Mouse (Mus musculus): ENCODE results near the gene Gm7029.
A peak's percentile ranks its signal among the peaks of the same experiment; 100 is the strongest.

Gene Gm7029

GRCm38 (mm10) chr17:33911813-33912414 lies 38.3 kb downstream of the Gm7029 start:
- DNase-seq (ENCODE audit: extremely low spot score, low spot score): no peak

GRCm38 (mm10) chr17:33913264-33913663 lies 39.6 kb downstream of the Gm7029 start:
- no peak for DNase-seq (ENCODE audit: extremely low spot score, low spot score)

- DNase-seq (ENCODE audit: extremely low spot score, low spot score): no peak
Observed at GRCm38 (mm10) chr17:33913905-33914304, 40.3 kb downstream of the Gm7029 start.

GRCm38 (mm10) chr17:33914969-33915391 lies 41.3 kb downstream of the Gm7029 start:
- DNase-seq (ENCODE audit: extremely low spot score, low spot score): no peak

GRCm38 (mm10) chr17:33915671-33916250 lies 42.1 kb downstream of the Gm7029 start, which contains the start of the genes Tapbp and Zbtb22:
Tapbp (plus strand) TSS chr17:33915899.
Zbtb22 (plus strand) TSS chr17:33915904.
- peak; percentile 95 for DNase-seq (ENCODE audit: extremely low spot score, low spot score)

- DNase-seq (ENCODE audit: extremely low spot score, low spot score): no peak
Observed at GRCm38 (mm10) chr17:33916294-33916693, 42.7 kb downstream of the Gm7029 start.

- DNase-seq (ENCODE audit: extremely low spot score, low spot score): no peak
Observed at GRCm38 (mm10) chr17:33916847-33917655, 43.4 kb downstream of the Gm7029 start.

- DNase-seq (ENCODE audit: extremely low spot score, low spot score): no peak
Observed at GRCm38 (mm10) chr17:33917656-33918292, 44.1 kb downstream of the Gm7029 start.

GRCm38 (mm10) chr17:33918293-33919203 lies 44.9 kb downstream of the Gm7029 start:
- DNase-seq (ENCODE audit: extremely low spot score, low spot score): no peak

GRCm38 (mm10) chr17:33919351-33920281 lies 46.0 kb downstream of the Gm7029 start:
- peak; percentile 51 for DNase-seq (ENCODE audit: extremely low spot score, low spot score)

- peak; percentile 85 for DNase-seq (ENCODE audit: extremely low spot score, low spot score)
Observed at GRCm38 (mm10) chr17:33920282-33921097, 46.9 kb downstream of the Gm7029 start.

GRCm38 (mm10) chr17:33921361-33921760 lies 47.7 kb downstream of the Gm7029 start:
- no peak for DNase-seq (ENCODE audit: extremely low spot score, low spot score)
